Mouse (Mus musculus): ENCODE measurements at regions not wholly inside any gene's neighbourhood (a gene's known extent, or its start where the extent isn't known, plus 50 kb on each side); places are given as distances from the start of the nearest gene placed in this dataset.

- no peak for DNase-seq (ENCODE audit: low spot score)
Measured at GRCm38 (mm10) chr2:9688176-9688575, 192.9 kb upstream of the 4930412O13Rik start.

DNA sequence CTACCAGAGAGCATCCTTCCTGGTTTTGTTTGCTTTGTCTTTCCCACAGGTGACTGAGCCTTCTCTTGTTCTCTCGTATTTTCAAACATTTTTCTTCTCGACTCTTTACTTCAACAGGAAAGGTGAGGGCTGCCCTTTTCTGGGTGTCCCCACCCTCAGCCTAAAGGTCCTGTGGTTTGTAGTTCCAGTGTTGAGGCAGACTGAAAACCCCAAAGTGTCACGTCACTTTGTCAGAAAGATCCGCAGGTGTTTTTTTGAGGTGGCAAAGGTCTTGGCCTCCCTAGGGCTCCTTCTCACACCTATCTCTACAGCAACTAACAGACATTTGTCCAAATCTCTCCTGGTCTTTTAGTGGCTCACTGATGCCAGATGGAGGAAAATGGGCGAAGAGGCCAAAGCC, 191.5 kb upstream of the 4930412O13Rik start:
- no peak for DNase-seq (ENCODE audit: low spot score)

- no peak for DNase-seq (ENCODE audit: low spot score)
Measured at GRCm38 (mm10) chr2:9691506-9691905, 189.5 kb upstream of the 4930412O13Rik start.

- no peak for DNase-seq (ENCODE audit: low spot score)
Measured at GRCm38 (mm10) chr2:9691906-9692305, 189.1 kb upstream of the 4930412O13Rik start.

GRCm38 (mm10) chr2:9693351-9693750, 187.7 kb upstream of the 4930412O13Rik start:
- no peak for DNase-seq (ENCODE audit: low spot score)

GRCm38 (mm10) chr2:9694178-9694577, 186.9 kb upstream of the 4930412O13Rik start:
- DNase-seq (ENCODE audit: low spot score): no peak

GRCm38 (mm10) chr2:9697591-9698345, 183.3 kb upstream of the 4930412O13Rik start:
- DNase-seq (ENCODE audit: low spot score): no peak

DNA sequence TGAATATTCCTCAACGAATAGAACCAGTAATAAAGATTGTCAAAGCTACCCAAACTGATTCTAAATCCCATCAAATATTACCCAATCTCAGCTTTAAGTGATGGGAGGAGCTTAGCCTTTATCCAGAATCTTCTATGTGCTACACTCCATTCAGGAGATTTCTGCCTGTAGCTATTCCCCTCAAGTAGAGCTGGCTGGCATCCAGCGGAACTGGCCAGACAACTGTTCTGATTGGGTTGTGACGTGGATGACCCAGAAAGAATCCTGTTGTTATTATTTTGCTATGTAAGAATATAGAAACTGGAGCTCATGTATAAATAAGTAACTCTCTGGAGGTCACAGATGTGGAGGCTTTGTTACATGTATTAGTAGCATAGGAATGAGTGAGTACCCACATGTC, 176.8 kb upstream of the 4930412O13Rik start:
- no peak for DNase-seq (ENCODE audit: low spot score)

GRCm38 (mm10) chr2:9709466-9709865, 171.6 kb upstream of the 4930412O13Rik start:
- DNase-seq (ENCODE audit: low spot score): no peak

GRCm38 (mm10) chr2:9717904-9718303, 163.1 kb upstream of the 4930412O13Rik start:
- no peak for DNase-seq (ENCODE audit: low spot score)

DNA sequence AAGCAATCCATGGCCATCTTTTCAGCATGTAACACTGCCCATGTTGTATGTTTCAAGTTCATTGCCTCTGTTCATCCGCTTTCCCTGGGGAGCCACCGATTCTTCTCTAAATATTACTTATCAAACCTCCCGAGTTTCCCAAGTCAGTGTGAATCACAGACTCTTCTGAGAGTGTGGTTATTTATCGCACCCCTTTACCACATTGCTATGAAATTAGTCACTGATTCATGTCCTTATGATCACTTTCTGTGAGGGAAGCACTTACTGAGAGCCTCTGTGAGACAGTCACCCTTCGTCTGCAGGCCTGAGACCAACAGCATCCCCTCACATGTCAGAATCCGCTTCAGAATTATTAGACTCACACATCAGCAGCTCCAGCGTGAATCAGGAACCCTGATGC, 147.8 kb upstream of the 4930412O13Rik start:
- DNase-seq (ENCODE audit: low spot score): no peak

GRCm38 (mm10) chr2:9744181-9744580, 136.9 kb upstream of the 4930412O13Rik start:
- no peak for DNase-seq (ENCODE audit: low spot score)

DNA sequence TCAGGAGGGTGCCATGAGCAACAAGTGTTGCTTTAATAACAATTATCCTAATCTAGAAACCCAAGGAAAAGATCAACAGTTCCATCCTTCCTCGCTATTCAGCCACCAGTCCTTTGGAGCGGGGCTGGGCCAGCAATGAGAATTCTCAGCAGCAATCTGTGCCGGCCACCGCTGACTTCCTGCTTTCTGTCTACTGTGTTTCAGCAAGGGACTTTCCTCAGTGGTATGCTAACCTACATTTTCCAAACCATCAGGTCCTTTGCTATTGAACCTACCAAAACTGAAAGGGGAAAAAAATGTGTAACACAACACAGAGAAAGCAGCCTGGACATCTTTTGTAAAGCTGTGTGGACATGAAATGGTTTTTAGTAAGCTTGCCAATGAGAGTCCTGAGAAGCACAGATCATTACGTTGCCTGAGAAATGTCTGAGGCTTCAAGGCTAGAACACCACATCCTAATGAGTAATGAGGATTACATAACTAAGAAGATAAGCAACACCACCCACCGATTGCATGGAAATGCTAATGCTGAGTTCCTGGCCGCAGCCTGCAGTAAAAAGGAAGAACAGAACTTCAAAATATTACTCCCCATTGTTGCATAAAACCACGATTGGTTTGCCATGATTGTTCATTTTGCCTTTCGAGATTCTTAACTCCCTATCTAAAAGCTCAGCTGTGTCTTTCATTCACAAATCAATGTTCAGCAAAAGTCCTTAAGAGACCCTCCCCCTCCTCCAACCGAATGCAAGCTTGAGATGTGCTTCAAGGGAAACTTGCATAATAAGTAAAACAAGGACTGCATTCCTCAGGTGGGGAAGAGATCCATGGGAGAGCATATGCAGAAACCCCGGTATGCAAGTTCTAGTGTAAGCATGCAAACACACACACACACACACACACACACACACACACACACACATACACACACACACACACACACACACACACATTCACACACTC, 130.9 kb upstream of the 4930412O13Rik start:
- no peak for DNase-seq (ENCODE audit: low spot score)

DNA sequence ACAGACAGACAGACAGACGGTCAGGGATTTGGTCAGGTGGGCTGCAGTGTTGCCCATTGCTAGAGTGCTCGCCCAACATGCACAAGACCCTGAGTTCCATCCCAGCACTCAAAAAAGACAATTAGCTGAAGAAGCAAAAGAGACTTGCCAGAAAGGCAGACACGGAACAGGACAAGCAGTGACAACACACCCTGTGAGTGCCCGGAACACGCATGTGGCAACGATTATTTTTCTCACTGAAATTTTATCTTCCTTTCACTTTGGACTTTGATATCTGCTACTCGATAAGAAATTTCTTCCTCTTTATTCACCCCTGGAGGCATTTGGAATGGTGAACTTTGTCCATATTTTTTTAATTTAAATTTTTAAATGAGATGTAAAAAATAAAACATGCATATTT, 127.4 kb upstream of the 4930412O13Rik start:
- DNase-seq (ENCODE audit: low spot score): no peak

GRCm38 (mm10) chr2:9754153-9754552, 126.9 kb upstream of the 4930412O13Rik start:
- DNase-seq (ENCODE audit: low spot score): no peak

GRCm38 (mm10) chr2:9757770-9758420, 123.2 kb upstream of the 4930412O13Rik start:
- no peak for DNase-seq (ENCODE audit: low spot score)

DNA sequence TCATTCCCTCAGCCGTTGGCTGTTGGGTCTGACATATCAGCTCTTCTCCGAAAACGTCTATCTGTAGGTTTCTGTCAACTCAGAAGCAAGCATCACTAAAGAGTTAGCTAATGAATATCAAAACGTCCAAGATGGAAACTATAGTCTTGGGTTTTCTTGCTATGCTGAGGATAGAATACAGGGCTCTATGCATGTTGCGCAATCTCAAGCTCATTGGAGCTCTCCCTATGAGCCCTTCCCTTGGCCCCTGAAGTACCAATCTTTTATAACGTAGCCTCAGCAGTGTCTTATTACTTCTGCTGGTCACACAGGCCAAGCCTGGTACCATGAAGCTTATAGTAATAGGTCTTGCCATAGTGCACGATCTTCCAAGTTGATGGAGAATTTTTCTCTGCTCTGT, 122.1 kb upstream of the 4930412O13Rik start:
- no peak for DNase-seq (ENCODE audit: low spot score)

DNA sequence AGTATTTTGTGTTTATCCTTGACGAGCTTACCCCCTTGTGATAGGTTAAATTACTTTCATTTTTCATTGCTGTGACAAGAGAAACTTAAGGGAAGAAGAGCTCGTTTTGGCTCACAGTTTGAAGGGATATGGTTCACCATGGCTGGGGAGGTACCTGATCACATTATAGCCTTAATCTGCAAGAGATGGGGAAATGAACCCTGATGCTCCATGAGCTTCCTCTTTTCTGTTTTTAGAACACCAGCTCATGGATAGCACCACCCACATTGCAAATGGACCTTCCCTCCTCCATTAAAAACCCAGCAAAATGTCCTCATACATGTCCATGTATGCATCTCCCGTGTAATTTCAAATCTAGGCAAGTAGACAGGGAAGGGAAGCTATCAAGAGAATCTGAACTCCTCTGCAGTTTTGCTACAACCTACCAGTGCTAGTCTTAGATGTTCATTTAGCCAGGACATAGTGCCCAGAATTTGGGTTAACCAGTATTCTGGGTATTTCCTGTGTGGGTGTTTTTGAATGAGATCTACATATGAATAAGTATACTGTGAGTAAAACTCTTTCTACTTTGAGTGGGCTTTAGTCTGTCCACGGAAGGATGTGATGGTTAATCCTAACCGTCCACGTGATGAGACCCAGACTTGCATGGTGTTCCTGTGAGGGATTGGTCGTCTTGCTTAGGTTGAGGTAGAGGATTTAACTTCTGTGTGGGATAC, 121.5 kb upstream of the 4930412O13Rik start:
- no peak for DNase-seq (ENCODE audit: low spot score)

DNA sequence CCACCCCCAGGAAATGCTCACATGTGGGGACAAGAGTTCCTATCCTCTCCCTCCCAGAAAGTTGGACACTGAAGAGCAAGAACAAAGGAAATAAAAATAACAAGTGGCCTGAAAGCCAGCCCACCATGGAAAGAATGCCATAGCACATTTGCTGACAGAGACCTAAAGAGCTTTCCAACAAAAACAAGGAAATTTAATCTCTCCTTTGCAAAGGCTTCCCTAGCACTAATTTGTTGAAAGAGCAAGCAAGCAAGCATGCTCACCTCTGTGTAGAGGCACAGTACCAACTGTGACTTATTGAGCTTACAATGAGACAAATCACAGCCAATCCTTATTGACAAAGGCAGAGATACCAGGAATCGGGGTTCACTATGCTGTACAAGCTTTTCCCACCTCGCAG, 100.9 kb upstream of the 4930412O13Rik start:
- DNase-seq (ENCODE audit: low spot score): no peak

GRCm38 (mm10) chr2:9782698-9783097, 98.4 kb upstream of the 4930412O13Rik start:
- DNase-seq (ENCODE audit: low spot score): no peak

GRCm38 (mm10) chr2:9791970-9792369, 89.1 kb upstream of the 4930412O13Rik start:
- no peak for DNase-seq (ENCODE audit: low spot score)

GRCm38 (mm10) chr2:9792381-9792780, 88.7 kb upstream of the 4930412O13Rik start:
- no peak for DNase-seq (ENCODE audit: low spot score)
